Mouse (Mus musculus) liver, postnatal 0 days (tissue): Measurements from ENCODE around the gene Cacna1a.

ENCODE experiments used
- CTCF ChIP-seq: sonication (generic); IDR thresholded peaks from 2 replicates; pipeline ENCODE4 v1.5.1; 2016; ENCODE audit warnings: antibody characterized with exemption, low read depth
- EP300 ChIP-seq: IDR thresholded peaks from 2 replicates; pipeline ENCODE4 v1.6.1; 2016; ENCODE audit warnings: antibody characterized with exemption, low read depth, mild to moderate bottlenecking

GRCm38 (mm10) chr8:84579595-84579994, 191.4 kb downstream of the Cacna1a start:
- TF ChIP-seq CTCF (peak; percentile 86), EP300 (no peak)
